Mouse (Mus musculus): ENCODE results near the gene AW011738. TPM values are rescaled to one million over a fixed set of nuclear protein-coding genes. Genes with fewer than 3 reads are reported as not detected.

The AW011738 gene
- polyA plus RNA-seq, 1 experiment from 2014 or later, result 1.9 TPM

GRCm38 (mm10) chr4:156177630-156178029 lies 25.5 kb upstream of the AW011738 start:
- peaks cover 8% of the 10 kb centered on the region for H3K36me3 ChIP-seq (replicated peaks; ENCODE audit: insufficient read depth, low read length)

GRCm38 (mm10) chr4:156183747-156184146 lies 19.4 kb upstream of the AW011738 start:
- WGBS (ENCODE audit: insufficient replicate concordance), result 47% methylated on average over 5 of the region's 5 CpGs
- H3K4me1 ChIP-seq (ENCODE audit: insufficient read depth), result peaks cover 6% of the 10 kb centered on the region

More at GRCm38 (mm10) chr4:156177630-156178029, 25.5 kb upstream of the AW011738 start:
- Histone ChIP-seq H3K4me2 (ENCODE audit: low read depth, low read length) (no peak overlapping the region), H3K4me1 (ENCODE audit: insufficient read depth) (no peaks in the 10 kb centered on the region), H3K9ac (replicated peaks) (no peak overlapping the region), H3K9me3 (ENCODE audit: low read length) (no peaks in the 10 kb centered on the region), H3K27me3 (ENCODE audit: insufficient read depth, low read length) (no peaks in the 10 kb centered on the region), H3K4me3 (ENCODE audit: low read depth, low read length) (no peak overlapping the region), H3K27ac (ENCODE audit: low read depth) (no peak overlapping the region)
- ATAC-seq (no peak), DNase-seq (no peak)
- TF ChIP-seq EP300 (IDR thresholded peaks at IDR 0.05; ENCODE audit: low read depth), result no peak
- TF ChIP-seq CTCF (IDR thresholded peaks at IDR 0.05; ENCODE audit: low read depth), result no peak
- 95% methylated on average over 9 of the region's 9 CpGs for WGBS (ENCODE audit: insufficient replicate concordance)

DNA sequence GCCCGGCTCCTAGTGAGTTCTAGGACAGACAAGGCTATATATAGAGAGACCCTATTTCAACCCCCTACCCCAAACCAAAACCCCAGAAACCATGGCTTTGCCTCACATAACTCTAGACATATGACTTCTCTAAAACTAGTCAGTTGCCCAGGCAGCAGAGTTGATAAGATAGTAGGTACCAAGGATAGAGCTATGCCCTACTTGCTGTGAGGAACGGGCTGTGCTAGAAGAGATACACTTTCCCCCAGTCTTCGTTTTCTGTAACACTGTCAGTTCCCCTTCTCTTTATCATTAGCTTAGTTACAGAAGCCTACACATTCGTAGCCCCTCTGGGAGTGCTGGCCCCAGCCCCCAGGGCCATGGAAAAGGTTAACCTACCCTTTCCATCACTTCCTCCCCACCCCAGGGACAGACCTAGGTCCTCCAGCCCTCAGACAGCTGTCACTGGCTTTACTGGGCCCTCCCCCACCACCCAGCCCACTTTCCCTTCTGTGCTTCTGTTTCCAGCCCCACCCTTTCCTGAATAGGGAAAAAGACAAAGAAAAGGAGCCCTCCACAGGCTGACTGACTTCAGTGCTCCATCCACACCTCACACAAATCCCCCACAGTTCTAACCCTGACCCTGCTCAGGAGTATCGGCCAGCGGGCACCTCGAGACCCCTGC lies 18.7 kb upstream of the AW011738 start:
- no peak for DNase-seq

More at GRCm38 (mm10) chr4:156183747-156184146, 19.4 kb upstream of the AW011738 start:
- Histone ChIP-seq H3K36me3 (replicated peaks; ENCODE audit: insufficient read depth, low read length) (peaks cover 2% of the 10 kb centered on the region; the same call in 1 of the 2 replicates), H3K4me3 (ENCODE audit: low read depth, low read length) (no peak overlapping the region), H3K27me3 (ENCODE audit: insufficient read depth, low read length) (no peaks in the 10 kb centered on the region), H3K4me2 (ENCODE audit: low read depth, low read length) (no peak overlapping the region), H3K27ac (ENCODE audit: low read depth) (no peak overlapping the region), H3K9me3 (ENCODE audit: low read length) (no peaks in the 10 kb centered on the region), H3K9ac (replicated peaks) (no peak overlapping the region)
- TF ChIP-seq CTCF (IDR thresholded peaks at IDR 0.05; ENCODE audit: low read depth) (no peak), EP300 (IDR thresholded peaks at IDR 0.05; ENCODE audit: low read depth) (no peak)
- ATAC-seq, result no peak
- DNase-seq, result no peak

DNA sequence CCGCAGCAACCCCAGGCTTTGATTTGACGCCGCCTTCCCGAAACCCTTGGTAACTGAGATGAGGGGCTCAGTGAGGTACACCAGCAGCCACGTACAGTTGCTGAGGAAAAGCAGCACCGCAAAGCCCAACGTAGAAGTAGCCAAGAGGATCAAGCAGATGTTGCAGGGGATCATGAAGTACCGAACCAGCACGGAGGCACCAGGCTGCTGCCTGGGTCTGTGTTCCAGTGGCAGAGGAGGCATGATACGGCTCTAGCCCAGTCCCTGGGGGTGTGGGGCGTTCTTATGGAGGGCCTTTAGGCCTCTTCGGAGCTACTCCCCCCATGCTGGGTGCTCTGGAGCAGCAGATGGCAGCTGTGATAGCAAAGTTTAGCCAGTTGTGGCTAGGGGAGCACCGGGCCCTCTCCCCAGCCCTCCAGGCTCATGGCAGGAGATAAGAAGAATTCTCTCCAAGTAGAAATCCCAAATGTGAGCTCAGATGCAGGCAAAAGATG lies 17.6 kb upstream of the AW011738 start:
- Histone ChIP-seq H3K9ac (replicated peaks) (no peak overlapping the region), H3K27ac (ENCODE audit: low read depth) (no peak overlapping the region), H3K4me2 (ENCODE audit: low read depth, low read length) (no peak overlapping the region; the same call in 1 of the 2 replicates), H3K27me3 (ENCODE audit: insufficient read depth, low read length) (no peaks in the 10 kb centered on the region), H3K4me3 (ENCODE audit: low read depth, low read length) (peak overlapping the region; percentile 17; the same call in 1 of the 2 replicates), H3K4me1 (ENCODE audit: insufficient read depth) (peaks cover 18% of the 10 kb centered on the region), H3K36me3 (replicated peaks; ENCODE audit: insufficient read depth, low read length) (no peaks in the 10 kb centered on the region), H3K9me3 (ENCODE audit: low read length) (no peaks in the 10 kb centered on the region)
- DNase-seq (no peak), ATAC-seq (peak; percentile 49)
- TF ChIP-seq CTCF (IDR thresholded peaks at IDR 0.05; ENCODE audit: low read depth) (no peak), EP300 (IDR thresholded peaks at IDR 0.05; ENCODE audit: low read depth) (no peak)
- WGBS (ENCODE audit: insufficient replicate concordance), result 68% methylated on average over 13 of the region's 13 CpGs

More for the DNA sequence above, 18.7 kb upstream of the AW011738 start:
- no peak for ATAC-seq
- Histone ChIP-seq H3K4me3 (ENCODE audit: low read depth, low read length) (no peak overlapping the region), H3K27ac (ENCODE audit: low read depth) (no peak overlapping the region), H3K9me3 (ENCODE audit: low read length) (no peaks in the 10 kb centered on the region), H3K4me2 (ENCODE audit: low read depth, low read length) (no peak overlapping the region), H3K9ac (replicated peaks) (no peak overlapping the region), H3K4me1 (ENCODE audit: insufficient read depth) (peaks cover 12% of the 10 kb centered on the region), H3K36me3 (replicated peaks; ENCODE audit: insufficient read depth, low read length) (no peaks in the 10 kb centered on the region), H3K27me3 (ENCODE audit: insufficient read depth, low read length) (no peaks in the 10 kb centered on the region)
- TF ChIP-seq EP300 (IDR thresholded peaks at IDR 0.05; ENCODE audit: low read depth), result no peak
- no peak for TF ChIP-seq CTCF (IDR thresholded peaks at IDR 0.05; ENCODE audit: low read depth)
- WGBS (ENCODE audit: insufficient replicate concordance), result 65% methylated on average over 7 of the region's 7 CpGs

DNA sequence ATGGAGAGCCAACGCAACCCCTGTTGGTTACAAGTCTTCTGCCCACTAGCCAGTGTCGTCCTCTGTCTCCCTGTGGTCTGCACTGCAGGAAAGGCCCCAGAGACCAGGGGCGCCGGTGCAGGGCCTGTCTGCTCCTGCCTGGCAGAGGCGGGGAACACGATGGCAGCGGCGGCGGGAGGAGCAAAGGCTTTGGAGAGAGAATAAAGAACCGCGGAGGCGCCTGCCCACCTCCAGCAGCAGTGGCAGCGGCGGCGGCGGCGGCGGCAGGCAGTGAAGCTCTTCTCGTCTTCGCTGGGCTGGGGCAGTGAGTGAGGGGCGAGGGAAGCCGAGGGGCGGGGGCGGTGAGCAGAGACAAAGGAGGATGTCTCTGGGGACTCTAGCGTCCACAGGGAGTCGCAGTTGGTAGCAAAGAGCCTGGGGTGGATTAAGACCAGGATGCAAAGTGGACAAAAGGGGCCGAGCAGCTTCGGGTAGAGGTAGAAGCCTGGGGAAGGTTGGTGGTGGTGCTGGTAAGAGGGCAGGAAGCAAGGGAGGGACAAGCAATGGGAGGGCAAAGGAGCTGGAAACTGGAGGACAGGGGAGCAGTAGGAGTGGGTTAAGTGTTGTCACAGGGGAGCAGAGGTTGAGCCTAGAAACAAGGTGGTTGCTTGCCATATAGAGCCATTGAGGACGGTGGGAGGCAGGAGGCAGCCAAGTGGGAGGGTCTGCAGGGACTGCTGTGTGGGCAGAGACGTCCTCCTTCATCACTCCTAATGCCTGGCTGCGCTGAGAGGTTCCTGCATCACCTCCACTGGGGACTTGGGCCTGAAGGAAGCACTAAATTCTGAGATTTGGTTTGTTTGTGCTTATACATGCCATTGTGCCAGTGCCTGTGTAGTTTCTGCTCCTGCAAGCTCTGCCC lies 16.9 kb upstream of the AW011738 start:
- TF ChIP-seq EP300 (IDR thresholded peaks at IDR 0.05; ENCODE audit: low read depth) (no peak), CTCF (IDR thresholded peaks at IDR 0.05; ENCODE audit: low read depth) (no peak)
- WGBS (ENCODE audit: insufficient replicate concordance), result 24% methylated on average over 28 of the region's 31 CpGs
- Histone ChIP-seq H3K36me3 (replicated peaks; ENCODE audit: insufficient read depth, low read length) (no peaks in the 10 kb centered on the region), H3K4me3 (ENCODE audit: low read depth, low read length) (peak overlapping the region; percentile 17; the same call in 1 of the 2 replicates), H3K27ac (ENCODE audit: low read depth) (no peak overlapping the region), H3K4me1 (ENCODE audit: insufficient read depth) (peaks cover 18% of the 10 kb centered on the region), H3K9me3 (ENCODE audit: low read length) (no peaks in the 10 kb centered on the region), H3K4me2 (ENCODE audit: low read depth, low read length) (peak overlapping the region; percentile 48), H3K9ac (replicated peaks) (no peak overlapping the region), H3K27me3 (ENCODE audit: insufficient read depth, low read length) (no peaks in the 10 kb centered on the region)
- DNase-seq (no peak), ATAC-seq (peak; percentile 24; the same call in 1 of the 2 replicates)

Data from liver, postnatal 0 days (tissue).